Mouse (Mus musculus) cerebellum, postnatal 25 days (tissue): ENCODE measurements around the gene Ccdc157.
"Not testable (repeated sequence)": the region's sequence is repeated elsewhere in the genome, so short reads cannot be mapped to it uniquely, and the experiment has no call there.

Experiments
- DNase-seq, 2 experiments: peaks; one replicate each; pipeline ENCODE4 v3.0.0; 2021; ENCODE audit warnings: mixed read lengths in 2 of 2

The Ccdc157 gene

DNA sequence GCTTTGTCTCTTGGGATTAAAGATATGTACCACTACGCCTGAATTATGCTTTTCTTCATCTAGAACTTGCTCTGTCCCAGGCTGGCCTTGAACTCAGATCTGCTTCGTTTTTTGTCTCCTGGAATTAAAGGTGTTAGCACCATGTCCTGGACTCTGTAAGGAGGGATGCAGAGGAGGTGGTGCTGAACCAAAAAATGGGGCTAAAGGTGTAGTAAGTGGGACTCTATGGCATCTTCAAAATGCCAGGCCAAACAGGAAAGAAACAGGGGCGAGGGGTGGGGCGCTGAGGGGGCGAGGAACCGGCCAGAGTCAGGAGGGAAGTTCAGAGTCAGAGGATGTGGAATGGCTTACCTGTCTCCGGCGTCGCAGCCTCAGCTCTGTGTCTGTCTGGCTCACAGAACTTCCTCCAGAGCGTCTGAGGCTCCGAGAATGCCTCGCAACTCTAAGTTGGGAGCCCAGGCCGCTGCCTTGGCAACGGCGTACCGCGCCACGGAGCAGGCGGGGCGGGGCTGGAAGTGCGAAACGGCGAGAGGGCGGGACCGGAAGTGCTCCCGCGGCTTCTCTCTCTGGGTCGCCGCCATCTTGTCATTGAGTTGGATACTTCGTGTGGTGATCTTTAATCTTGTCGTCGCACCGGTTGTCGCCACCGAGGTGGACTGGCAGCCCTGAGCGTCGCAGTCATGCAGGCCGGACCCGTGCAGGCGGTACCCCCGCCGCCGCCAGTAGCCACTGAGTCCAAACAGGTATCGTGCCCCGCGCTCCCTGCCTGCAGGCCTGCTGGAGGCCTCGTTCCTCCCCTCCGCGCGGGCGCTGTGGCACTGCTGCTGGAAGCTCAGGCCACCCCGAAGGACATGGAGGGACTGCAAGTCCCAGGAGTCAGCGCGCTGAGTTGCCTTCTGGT lies at the start of gene Ccdc157, which contains the start of gene Sf3a1:
TSS of gene Ccdc157 (minus strand) at position 486 of the 901 bp plus-strand sequence.
TSS of gene Sf3a1 (plus strand) at position 543 of the 901 bp plus-strand sequence.
- peak; percentile 95 to 97 for DNase-seq

DNA sequence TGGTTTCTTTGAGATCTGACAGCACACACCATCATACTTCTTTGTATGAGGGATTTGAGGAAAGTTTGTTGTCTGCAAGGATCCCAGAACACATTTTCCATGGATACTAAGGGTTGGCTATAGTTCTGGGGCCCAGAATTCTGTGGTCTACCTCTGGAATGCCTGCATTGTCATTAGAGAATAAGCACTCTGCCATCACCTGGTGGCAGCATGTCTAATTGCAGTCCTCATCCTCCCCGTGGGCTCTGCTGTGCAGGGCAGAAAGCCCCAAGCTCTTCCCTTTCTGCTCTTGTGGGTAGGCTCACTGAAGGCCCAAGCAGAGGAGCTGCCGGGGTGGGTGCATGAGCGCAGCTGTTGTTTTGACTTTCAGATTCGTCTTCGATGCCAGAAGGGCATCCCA lies 49.5 kb upstream of the Ccdc157 start:
- DNase-seq = no peak

DNA sequence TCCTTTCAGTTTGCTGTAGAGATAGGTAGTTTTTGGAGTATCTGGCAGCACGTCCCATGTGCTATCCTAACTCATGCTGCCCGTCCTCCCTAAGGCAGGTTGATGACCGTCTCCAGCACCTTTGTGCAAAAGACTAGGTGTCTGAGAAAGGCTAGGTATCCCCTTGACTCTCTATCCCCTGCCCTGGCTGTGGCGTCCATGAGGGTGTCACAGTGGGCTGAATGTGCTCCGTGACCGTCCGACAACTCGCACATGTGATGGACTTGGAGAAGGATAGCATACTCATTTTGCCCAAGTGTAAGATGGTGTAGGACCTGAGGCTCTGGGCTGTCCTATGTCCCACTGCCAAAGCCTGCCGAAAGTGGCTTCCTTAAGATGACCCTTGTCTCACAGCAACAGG lies 47.6 kb upstream of the Ccdc157 start:
- no peak for DNase-seq

DNA sequence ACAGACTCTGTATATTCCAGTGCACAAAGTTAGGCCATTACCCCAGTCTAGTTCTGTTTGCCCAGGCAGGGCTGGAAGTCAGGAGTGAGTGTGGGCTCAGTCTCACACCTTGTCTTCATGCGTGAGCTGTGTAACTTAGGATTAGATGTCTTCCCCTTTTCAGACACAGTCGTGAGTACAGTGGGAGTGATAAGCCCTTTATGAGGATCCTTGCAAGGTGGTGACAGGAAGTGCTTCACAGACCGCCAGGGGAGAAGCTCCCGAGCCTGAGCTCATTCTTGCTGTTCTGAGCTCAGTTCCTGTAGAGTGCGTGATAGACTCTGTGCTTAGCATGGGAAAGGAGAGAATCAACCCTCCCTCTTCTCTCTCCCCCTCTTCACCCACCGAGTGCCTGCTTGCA lies 46.5 kb upstream of the Ccdc157 start:
- DNase-seq = no peak

DNA sequence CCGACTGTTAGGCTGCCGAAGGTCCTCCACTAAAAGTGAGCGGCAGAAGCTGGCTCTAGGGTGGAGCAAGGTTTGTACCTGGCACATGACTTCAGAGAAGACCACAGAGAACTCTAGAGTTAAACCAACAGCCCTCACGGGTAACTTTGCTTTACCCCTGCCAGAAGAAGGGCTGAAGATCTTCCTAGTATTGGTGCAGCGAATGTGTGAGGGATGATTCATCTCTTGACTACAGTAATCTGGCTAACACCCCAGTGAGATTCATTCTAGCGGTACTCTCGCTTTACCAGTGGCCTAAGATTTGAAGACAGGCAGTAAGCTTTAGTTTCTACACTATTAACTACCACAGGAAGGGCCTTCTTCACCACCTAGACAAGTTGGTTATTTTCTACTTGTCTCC lies 45.9 kb upstream of the Ccdc157 start:
- DNase-seq = no peak

DNA sequence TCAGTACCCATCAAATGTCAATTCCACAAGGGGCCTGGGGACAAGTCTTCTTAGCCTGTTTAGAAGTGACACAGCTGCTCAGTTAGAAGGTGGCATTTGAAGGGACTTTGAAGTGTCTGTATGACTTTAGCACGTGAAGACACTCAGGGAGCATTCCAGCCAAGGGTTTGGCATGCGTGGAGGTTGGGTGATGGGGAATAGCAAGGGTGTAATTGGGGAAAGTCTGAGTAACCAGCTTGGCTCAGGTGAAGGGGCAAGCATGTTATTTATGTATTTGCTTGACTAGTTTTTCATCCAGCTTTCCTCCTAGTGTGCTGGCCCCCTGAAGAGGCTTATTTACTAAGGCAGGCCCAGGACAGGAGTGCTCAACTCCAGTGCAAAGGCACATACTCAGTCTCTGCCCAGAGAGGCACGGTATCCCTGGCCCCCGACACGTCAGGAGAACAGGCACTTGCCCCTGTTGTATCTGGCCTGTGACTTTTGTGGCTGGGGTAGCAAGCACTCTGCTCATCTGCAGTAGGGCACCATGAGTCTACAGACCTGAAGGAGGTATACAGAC lies 45.1 kb upstream of the Ccdc157 start:
- no peak for DNase-seq

DNA sequence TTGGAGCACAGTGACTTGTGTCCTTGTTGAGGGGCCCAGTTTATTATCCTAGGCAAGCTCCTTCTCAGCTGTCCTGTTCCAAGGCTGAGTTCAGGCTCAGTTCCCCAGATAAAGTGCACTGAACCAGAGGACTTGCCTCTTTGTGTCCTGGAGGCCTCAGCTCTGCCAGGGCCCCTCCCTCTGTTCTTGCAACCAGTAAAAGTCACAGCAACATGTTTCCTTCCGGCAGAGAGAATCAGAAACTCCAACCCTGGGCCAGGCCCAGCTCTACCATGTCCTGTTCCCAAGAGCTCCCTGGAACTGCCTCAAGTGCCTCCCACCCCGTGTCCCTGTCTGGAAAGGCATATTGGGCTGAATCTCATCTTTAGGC lies 43.6 kb upstream of the Ccdc157 start:
- DNase-seq = no peak

DNA sequence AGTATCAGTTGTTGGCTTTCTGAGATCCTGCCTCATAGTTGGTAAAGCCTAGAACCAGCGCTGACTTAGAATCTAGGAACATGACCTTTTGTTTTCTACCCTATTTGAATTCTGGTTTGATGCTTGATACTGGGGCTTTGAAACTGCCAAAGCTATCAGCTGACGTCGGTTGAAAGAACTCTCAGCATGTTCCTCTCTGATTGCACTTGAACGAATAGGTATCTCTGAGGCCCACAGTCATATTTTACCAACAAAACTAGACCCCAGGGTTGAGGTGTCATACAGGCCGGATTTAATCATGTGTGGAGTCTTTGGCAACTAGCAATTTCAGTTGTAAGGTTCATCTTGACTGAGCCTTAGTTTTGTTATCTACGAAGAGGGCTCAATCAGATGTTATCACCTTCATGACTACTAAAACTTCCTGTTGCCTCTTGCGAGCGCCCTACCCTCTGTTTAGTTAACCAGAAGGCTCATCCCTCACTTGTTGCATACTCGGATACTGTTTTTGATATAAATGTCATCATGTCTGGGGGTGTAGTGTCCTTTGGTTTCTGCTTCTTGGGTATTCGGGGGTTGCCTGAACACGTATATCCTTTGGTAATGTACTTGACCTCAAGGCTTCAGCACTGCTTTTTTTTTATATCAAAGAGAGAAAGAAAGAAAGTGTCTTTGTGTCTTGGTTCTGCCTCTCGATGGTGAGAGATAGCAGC lies 43.1 kb upstream of the Ccdc157 start:
- DNase-seq = no peak

DNA sequence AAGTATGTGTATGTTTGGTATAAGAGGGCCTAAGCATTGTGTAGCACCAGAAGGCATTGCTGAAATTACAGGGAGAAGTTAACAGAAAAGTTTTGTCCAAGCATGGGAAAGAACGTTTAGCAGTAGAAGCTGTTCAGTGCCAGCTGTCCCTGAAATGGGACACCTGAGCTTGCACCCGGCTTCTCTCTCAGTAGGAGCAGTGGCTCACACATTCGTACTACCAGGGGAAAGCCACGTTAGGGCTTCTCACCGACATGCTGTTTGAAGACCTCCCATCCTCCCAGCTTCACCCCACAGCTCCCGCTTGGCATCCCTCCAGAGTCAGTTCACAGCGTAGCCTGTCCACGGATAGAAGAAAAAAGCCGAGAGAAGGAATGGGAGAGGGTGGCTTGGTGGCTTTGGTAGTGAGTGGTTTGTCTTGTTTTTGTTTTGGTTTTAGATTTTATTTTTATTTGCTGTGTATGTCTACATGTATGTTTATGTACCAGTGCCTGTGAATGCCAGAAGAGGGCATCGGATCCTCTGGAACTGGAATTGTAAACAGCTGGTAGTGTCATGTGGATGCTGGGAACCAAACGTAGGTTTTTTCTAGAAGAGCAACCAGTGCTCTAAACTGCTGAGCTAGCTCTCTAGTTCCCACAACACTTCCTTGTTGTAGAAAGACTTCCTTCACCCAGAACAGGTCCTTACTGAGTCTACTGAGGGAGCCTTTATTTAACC lies 42.0 kb upstream of the Ccdc157 start:
- peak in 1 of 2 experiments; percentile 35 for DNase-seq

DNA sequence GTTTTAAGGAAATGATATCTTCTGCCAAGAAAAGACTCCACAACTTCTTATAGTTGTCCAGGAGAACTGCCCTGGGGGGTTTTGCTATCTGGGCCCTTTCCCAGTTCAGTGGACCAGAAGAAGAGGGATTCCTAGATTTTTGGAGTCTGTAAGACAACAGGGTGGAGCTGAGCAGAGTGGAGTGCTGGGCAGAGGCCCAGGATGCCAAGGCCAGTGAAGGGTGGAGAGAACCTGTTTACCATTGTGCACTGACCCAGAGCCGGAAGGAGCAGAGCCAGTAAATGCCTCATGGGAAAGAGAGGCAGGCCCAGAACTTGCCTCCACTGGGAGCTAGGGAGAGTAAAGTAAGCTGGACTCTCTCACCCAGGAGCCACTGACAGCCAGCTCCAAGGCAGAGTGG lies 37.6 kb upstream of the Ccdc157 start:
- DNase-seq = no peak

DNA sequence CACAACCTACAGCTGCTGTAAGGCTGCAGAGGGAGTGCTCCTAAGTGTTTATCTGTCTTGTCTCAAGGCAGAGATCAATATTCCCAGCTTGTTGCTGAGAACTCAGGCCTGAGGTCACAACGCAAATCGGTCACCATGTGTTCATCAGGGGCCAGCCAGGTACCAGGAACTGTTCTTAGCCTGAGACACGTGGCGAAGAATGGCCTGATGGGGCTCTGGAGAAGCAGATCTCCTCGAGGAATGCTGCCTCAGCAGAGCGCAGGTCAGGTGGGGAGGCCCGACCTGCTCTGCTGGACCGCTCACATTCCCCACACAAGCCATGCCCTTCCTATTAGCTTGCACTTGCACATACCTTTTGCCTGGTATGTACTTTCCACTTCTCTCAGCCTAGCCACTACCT lies 36.5 kb upstream of the Ccdc157 start:
- DNase-seq = no peak

DNA sequence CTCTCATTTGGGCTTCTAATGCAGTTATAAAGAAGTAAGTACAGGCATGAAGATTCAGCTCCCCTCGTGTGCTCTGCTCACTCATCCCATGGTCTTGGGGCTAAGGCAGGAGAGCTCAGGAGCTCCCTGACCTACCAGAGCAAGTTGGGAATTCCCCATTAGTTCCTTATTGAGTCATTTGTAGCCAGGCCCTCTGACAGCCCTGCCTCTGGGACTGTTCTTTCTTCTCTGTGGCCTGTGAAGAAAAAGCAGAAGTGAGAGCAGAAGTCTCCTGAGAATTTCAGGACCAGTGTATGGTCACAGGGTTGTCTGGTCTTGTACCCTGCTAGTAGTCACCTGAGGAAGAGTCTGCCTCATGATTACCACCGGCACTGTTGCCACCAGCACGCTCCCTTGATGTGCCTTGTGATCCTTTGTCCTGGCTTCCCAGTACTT lies 35.5 kb upstream of the Ccdc157 start:
- no peak for DNase-seq

DNA sequence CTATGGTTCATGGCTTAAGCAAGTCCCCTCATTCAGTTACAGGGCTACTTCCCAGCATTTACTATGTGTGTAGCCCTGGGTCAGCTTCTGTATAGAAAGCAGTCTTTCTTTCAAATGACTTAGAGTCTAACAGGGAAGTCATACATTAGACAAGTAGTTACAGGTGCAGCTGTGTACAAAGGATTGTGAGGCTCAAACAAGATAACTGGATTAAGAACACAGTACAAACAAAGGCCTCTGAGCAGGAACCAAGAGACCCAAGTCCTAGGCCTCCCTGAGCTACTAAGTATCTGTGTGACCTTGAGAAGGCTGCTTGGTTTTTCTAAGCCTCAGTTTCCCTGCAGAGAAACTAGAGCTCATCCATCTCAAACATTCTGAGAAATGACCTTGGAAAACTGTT lies 33.3 kb upstream of the Ccdc157 start:
- DNase-seq = no peak

DNA sequence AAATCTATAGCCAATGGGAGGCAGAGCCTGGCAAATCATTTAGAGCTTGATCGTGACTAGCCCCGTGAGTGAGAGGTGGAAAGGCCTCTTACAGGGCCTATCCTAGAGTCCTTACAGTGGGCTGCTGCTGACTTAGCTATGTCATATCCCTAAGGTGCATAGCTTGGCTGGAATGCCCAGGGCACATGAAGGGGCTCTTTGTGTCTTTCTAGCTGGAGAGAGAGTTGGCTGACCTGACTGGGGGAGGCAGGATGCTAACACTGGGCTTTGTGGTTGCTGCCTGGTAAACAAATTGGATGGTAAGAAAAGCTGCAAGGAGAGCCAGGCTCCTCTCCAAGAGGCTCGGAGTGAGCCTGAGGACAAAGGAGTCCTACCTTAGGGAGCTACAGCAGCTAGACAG lies 32.7 kb upstream of the Ccdc157 start:
- no peak for DNase-seq

DNA sequence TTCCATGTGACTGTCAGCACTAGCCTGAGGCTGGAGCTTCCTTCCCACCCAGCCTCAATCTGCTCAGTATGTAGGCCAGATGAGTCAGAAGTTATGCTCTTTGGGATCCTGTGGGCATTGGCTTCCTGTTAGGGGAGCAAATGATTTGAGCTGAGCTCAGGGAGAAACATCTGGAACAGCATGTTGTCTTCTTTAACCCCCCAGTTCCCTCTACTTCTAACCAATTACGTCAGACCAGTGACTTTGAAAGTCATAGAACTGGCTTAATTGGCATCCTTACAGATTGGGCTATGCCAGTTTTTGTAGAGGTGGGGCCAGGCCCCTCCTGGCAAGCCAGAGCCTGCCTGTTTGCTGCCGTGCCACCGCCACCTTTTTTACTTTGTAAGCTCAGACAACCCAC lies 30.6 kb upstream of the Ccdc157 start:
- no peak for DNase-seq

DNA sequence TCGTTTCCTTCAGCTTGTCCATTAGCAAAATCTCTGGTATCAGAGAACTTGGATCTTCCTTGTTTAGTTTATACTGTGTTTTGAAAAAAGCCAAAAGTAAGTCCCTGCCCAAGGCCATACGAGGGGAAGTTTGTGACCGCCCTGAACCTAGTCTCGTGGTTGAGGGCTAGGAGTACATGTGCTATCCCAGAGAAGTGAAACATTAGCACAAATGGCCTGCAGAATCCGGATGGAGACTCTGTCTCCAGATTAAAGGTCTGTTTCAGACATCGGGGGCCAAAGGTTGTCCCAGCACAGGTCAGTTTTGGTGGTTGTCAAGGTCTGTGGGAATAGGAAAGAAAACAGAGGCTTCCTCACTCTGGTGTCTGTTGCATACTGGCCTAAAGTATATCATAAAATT lies 29.1 kb upstream of the Ccdc157 start:
- no peak for DNase-seq

DNA sequence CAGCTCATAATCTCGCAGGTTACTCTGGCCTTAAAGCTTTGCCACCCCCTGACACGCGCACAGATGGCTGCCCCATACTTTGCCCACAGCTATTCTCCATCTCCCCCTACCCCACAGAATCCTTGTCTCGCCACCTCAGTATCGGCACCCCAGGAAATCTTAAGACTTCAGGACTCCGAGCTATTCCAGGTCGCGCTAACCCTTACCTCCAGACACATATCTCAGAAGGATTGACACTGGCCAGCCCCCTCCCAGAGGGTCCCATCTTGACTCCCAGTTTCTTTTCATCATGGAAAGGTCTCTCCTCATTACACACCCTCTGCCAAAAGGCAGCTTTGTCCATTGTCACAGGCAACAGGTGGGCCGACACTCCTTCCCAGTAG lies 27.2 kb upstream of the Ccdc157 start:
- peak; percentile 19 to 50 for DNase-seq

DNA sequence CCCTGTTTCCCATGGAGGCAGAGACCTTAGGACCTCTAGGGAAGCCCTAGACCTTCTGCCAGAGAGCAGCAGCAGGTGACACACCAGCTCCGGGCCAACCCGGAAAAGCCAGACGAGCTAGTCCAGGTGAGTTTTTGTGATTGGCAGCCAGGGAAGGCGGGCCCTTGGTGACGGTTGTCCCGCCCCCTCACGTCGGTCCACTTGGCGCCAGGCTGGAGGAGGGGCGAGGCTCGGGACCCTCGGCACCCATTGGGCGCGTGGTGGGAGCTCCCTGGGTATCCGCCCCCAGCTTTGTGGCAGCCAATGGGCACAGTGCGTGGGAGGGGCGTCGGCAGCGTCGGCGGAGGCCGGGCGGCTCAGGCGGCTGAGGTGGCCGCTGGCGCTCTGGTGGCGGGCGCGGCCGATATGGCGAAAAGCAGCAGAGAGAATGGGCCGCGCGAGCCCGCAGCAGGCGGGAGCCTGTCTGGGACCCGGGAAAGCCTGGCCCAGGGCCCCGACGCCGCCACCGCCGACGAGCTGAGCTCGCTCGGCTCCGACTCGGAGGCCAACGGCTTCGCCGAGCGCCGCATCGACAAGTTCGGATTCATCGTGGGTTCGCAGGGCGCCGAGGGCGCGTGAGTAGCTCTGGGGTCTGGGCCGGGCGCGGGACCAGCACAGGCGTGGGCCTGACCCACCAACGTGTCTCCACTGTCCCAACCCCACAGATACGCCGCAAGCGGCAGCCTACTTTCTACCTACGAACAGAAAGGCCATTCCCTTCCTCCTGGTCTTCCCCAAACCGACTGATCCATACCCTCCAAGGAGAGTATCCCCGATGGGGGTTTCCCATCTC lies 26.6 kb upstream of the Ccdc157 start, which contains the start of gene Tbc1d10a:
TSS of gene Tbc1d10a (plus strand) at position 304 of the 832 bp plus-strand sequence.
- DNase-seq = peak; percentile 98 to 99

DNA sequence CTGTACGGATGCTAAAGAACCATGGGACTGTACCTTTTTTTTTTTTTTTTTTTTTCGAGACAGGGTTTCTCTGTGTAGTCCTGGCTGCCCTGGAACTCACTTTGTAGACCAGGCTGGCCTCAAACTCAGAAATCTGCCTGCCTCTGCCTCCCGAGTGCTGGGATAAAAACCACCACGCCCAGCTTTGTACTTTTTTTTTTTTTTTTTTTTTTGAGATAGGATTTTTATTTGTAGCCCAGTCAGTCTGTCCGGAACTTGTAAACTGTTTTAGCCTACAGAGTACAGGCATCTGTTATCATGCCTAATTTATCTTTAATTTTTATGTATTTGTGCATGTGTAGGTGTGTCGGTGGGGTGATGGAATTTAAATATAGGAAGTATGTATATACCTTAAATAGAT lies 25.4 kb upstream of the Ccdc157 start:
- DNase-seq = not testable (repeated sequence)

DNA sequence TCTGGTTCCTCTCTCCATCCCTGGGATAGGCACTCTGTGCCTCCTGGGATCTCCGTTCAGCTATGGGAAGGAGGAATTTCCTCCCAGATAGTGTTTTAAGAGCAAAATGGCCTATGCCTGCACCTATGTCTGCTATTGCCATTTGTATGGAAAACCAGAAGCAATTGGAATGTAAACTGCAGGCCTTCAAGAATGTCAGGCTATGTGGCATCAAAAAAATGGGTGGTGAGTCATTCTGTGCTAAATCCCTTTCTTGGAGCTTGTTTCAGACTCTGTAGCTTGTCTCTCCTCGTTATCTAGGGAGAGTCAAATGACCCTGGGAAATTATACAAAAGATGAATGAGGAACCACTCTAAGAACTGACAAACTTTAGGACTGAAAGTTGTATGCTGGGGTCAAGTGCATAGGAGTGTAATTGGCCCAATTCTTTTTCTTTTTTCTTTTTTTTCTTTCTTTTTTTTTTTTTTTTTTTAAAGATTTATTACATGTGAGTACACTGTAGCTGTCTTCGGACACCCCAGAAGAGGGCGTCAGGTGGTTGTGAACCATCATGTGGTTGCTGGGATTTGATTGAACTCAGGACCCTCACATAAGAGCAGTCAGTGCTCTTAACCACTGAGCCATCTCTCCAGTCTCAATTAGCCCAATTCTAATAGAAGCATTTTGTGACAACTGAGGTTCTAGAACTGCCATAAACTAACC lies 24.3 kb upstream of the Ccdc157 start:
- DNase-seq = no peak

DNA sequence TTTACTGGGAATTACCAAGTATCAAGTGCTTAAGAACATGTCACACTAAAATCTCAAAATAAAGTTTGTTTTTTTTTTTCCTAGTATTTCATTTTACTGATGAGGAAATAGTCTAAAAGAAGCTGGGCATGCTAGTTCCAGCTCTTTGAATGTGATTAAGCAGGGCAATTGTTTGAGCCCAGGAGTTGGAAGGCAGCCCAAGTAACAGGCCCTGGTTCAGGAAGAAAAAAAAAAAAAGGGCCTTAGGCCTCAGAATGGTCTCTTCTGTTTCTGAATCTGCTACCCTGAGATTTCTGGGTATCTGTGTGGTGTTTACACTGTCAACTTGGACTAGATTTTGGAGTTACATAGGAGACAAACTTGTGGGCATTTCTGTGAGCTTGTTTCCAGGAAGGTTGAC lies 23.4 kb upstream of the Ccdc157 start:
- DNase-seq = no peak
